ENCODE assay signal across 18 mouse cellular contexts in the genomic region with DNA sequence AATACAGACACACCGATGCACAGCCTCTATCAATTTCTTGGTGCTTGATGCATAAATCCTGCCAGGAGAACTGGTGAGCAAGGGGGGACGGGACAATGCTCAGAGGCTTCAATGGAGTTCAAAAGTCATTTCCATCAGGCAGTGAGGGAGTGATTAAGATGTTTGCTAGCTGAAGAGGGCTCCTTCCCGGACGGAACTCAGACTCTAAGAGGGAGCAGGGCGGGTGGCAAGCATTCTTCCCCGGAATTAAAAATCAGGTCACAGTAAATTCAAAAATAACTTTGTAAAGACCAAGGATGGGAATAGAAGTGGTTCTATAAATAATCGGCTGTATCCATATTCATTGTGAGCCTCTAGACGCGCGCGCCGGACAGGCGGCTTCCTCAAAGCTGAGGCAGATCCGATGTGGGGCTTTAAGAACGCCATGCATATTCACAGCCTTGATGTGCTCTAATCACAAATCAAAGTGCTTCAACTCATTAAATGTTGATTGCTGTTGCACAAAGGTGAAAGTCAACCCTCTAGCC.
DNase-seq lines count a peak whose midpoint lies in the region; ATAC-seq and TF ChIP-seq lines count a peak whose summit lies in the region.
"Had no signal": no experiment of that assay in that cellular context is flagged by ENCODE, and none has a peak within 500 bp of the region (broad histone marks: within the 10 kb centered on the region; RNA-seq: fewer than 3 reads in every experiment).

No protein-coding gene starts in this region.

- H3K4me1 ChIP-seq in neural tube, embryonic 14.5 days (ENCODE audit: control insufficient read depth, insufficient read depth, low read length) = 0 out of 2 replicates have a peak, but pooled peaks cover 2% of the 10 kb centered on the region
- no peaks in the 10 kb centered on the region for H3K4me1 ChIP-seq in intestine, postnatal 0 days (replicated peaks; ENCODE audit: control insufficient read depth, insufficient read depth, low read length)
- H3K4me1 ChIP-seq: embryonic facial prominence, embryonic 13.5 days; lung, embryonic 15.5 days; stomach, embryonic 15.5 days had no signal

- ATAC-seq in neural tube, embryonic 14.5 days (ENCODE audit: low read depth) = no peak
- ATAC-seq in intestine, postnatal 0 days = no peak
- ATAC-seq: activated CD4-positive, CD25-positive, alpha-beta regulatory T cell, adult 4 months; hindbrain, embryonic 16.5 days; liver, embryonic 12.5 days; Patski had no signal

- H3K36me3 ChIP-seq in neural tube, embryonic 14.5 days (ENCODE audit: control insufficient read depth, insufficient read depth, low read length) = no peaks in the 10 kb centered on the region
- no peaks in the 10 kb centered on the region for H3K36me3 ChIP-seq in intestine, postnatal 0 days (ENCODE audit: control insufficient read depth, insufficient read depth)
- H3K36me3 ChIP-seq: embryonic facial prominence, embryonic 13.5 days; liver, embryonic 12.5 days; lung, embryonic 15.5 days; stomach, embryonic 15.5 days had no signal

- intact Hi-C loops in left cerebral cortex, postnatal 36 days (cut with DNase I) = loop anchor here (10.0 kb wide), 1 partner anchor 113 kb away; no protein-coding TSS in a partner anchor

- no peaks in the 10 kb centered on the region for H3K27me3 ChIP-seq in neural tube, embryonic 14.5 days (ENCODE audit: control insufficient read depth, insufficient read depth, low read length)
- H3K27me3 ChIP-seq in intestine, postnatal 0 days (replicated peaks; ENCODE audit: control insufficient read depth, insufficient read depth, low read length) = no peaks in the 10 kb centered on the region
- H3K27me3 ChIP-seq: embryonic facial prominence, embryonic 13.5 days; lung, embryonic 15.5 days; stomach, embryonic 15.5 days had no signal

- no peaks in the 10 kb centered on the region for H3K9me3 ChIP-seq in neural tube, embryonic 14.5 days (ENCODE audit: control insufficient read depth, low read length)
- no peaks in the 10 kb centered on the region for H3K9me3 ChIP-seq in intestine, postnatal 0 days (ENCODE audit: control insufficient read depth)
- H3K9me3 ChIP-seq: embryonic facial prominence, embryonic 13.5 days; liver, embryonic 12.5 days; lung, embryonic 15.5 days; stomach, embryonic 15.5 days had no signal

- DNase-seq in frontal cortex, postnatal 36 days (ENCODE audit: low spot score in 2 of 2) = peak; percentile 42 to 60
- DNase-seq in frontal cortex, postnatal 14 days (ENCODE audit: low spot score in 2 of 2) = no peak
- peak; percentile 44 to 52 for DNase-seq in left cerebral cortex, postnatal 36 days (ENCODE audit: low spot score in 2 of 2)
- no peak for DNase-seq in left cerebral cortex, adult 18-20 months (ENCODE audit: low spot score in 2 of 2)
- DNase-seq in right cerebral cortex, postnatal 36 days (ENCODE audit: low spot score in 2 of 2) = peak; percentile 38 to 56
- DNase-seq: adrenal gland, postnatal 25 days; gastrocnemius, postnatal 10 days; kidney, adult 8-10 months; kidney, postnatal 25 days had no signal

- H3K27ac ChIP-seq in neural tube, embryonic 14.5 days (ENCODE audit: low read depth, low read length) = peak overlapping the region; percentile 28; the same call in 1 of the 2 replicates
- H3K27ac ChIP-seq in intestine, postnatal 0 days (ENCODE audit: low read depth, low read length) = no peak overlapping the region
- H3K27ac ChIP-seq: embryonic facial prominence, embryonic 13.5 days; liver, embryonic 12.5 days; lung, embryonic 15.5 days; stomach, embryonic 15.5 days had no signal

- no peak for TF ChIP-seq CTCF in intestine, postnatal 0 days (IDR thresholded peaks at IDR 0.05; ENCODE audit: low read depth)

- no peak overlapping the region for H3K4me3 ChIP-seq in neural tube, embryonic 14.5 days (ENCODE audit: low read depth, low read length)
- H3K4me3 ChIP-seq in intestine, postnatal 0 days (ENCODE audit: low read depth, low read length) = no peak overlapping the region
- H3K4me3 ChIP-seq: embryonic facial prominence, embryonic 13.5 days; liver, embryonic 12.5 days; lung, embryonic 15.5 days; stomach, embryonic 15.5 days had no signal

- H3K9ac ChIP-seq in neural tube, embryonic 14.5 days (replicated peaks; ENCODE audit: low read depth, low read length) = no peak overlapping the region
- H3K9ac ChIP-seq in intestine, postnatal 0 days (ENCODE audit: low read depth, low read length) = no peak overlapping the region
- H3K9ac ChIP-seq: embryonic facial prominence, embryonic 13.5 days; liver, embryonic 12.5 days; lung, embryonic 15.5 days; stomach, embryonic 15.5 days had no signal

- 56% methylated on average over 15 of the region's 15 CpGs for WGBS in neural tube, embryonic 14.5 days
- 88% methylated on average over 15 of the region's 15 CpGs for WGBS in intestine, postnatal 0 days

- H3K4me2 ChIP-seq in neural tube, embryonic 14.5 days (ENCODE audit: low read depth, low read length) = no peak overlapping the region
- no peak overlapping the region for H3K4me2 ChIP-seq in intestine, postnatal 0 days (replicated peaks; ENCODE audit: low read depth)
- H3K4me2 ChIP-seq: embryonic facial prominence, embryonic 13.5 days; liver, embryonic 12.5 days; lung, embryonic 15.5 days; stomach, embryonic 15.5 days had no signal

Comparison
In these comparisons a context has a peak if more than half of its experiments do, and no peak if none do; other contexts are left out.
1. DNase-seq: peak in frontal cortex, postnatal 36 days (2 of 2), left cerebral cortex, postnatal 36 days (2 of 2) and right cerebral cortex, postnatal 36 days (2 of 2); none in frontal cortex, postnatal 14 days (0 of 2) and left cerebral cortex, adult 18-20 months (0 of 2).